Mouse (Mus musculus): Measurements from ENCODE around the gene Gm44973. TPM values are rescaled to one million over a fixed set of nuclear protein-coding genes. Genes with fewer than 3 reads are reported as not detected.

Gm44973 gene
- polyA plus RNA-seq, 1 experiment, result not detected

- DNase-seq (ENCODE audit: extremely low spot score in 1 of 2, low spot score in 1 of 2), result peak; percentile 93 to 98
Observed at GRCm38 (mm10) chr7:5080010-5080751, 64.9 kb downstream of the Gm44973 start, which contains the start of gene Epn1. Gene Epn1 (plus strand): TSS chr7:5080235.

- DNase-seq (ENCODE audit: extremely low spot score in 1 of 2, low spot score in 1 of 2), result no peak
Observed at GRCm38 (mm10) chr7:5080815-5081214, 65.5 kb downstream of the Gm44973 start.

GRCm38 (mm10) chr7:5081241-5081640 lies 65.9 kb downstream of the Gm44973 start:
- DNase-seq (ENCODE audit: extremely low spot score in 1 of 2, low spot score in 1 of 2), result no peak

GRCm38 (mm10) chr7:5081939-5082338 lies 66.6 kb downstream of the Gm44973 start:
- no peak for DNase-seq (ENCODE audit: extremely low spot score in 1 of 2, low spot score in 1 of 2)

Other genes starting within 250 kb of the Gm44973 start
- gene Fam71e2, start 244.2 kb upstream of the Gm44973 start, polyA plus RNA-seq (2012; rRNA removed), result 0.02 TPM in 1 of 2 replicates, not detected in the other
- 0.25 and 0.38 TPM in 2 replicates for gene Il11, start 232.6 kb upstream of the Gm44973 start, polyA plus RNA-seq (2012; rRNA removed)
- not detected in 2 replicates for gene Tmem190, start 232.6 kb upstream of the Gm44973 start, polyA plus RNA-seq (2012; rRNA removed)
- gene Tmem238, start 225.8 kb upstream of the Gm44973 start, polyA plus RNA-seq (2012; rRNA removed), result 4.3 and 5.1 TPM in 2 replicates
- 306 and 348 TPM in 2 replicates for gene Rpl28, start 222.6 kb upstream of the Gm44973 start, polyA plus RNA-seq (2012; rRNA removed)
- 146 and 177 TPM in 2 replicates for gene Ube2s, start 202.9 kb upstream of the Gm44973 start, polyA plus RNA-seq (2012; rRNA removed)
- gene Shisa7, start 170.8 kb upstream of the Gm44973 start, polyA plus RNA-seq (2012; rRNA removed), result 149 and 155 TPM in 2 replicates
- 10.6 and 13.8 TPM in 2 replicates for gene Isoc2b, start 145.2 kb upstream of the Gm44973 start, polyA plus RNA-seq (2012; rRNA removed)
- gene Isoc2a, start 138.3 kb upstream of the Gm44973 start, polyA plus RNA-seq (2012; rRNA removed), result 10.7 and 12.0 TPM in 2 replicates
- 0.44 and 0.53 TPM in 2 replicates for gene Gm36210, start 109.0 kb upstream of the Gm44973 start, polyA plus RNA-seq (2012; rRNA removed)
- 9.6 and 10.8 TPM in 2 replicates for gene Zfp628, start 100.3 kb upstream of the Gm44973 start, polyA plus RNA-seq (2012; rRNA removed)
- gene Nat14, start 93.5 kb upstream of the Gm44973 start, polyA plus RNA-seq (2012; rRNA removed), result 99.2 and 108 TPM in 2 replicates
- gene Ssc5d, start 89.7 kb upstream of the Gm44973 start, polyA plus RNA-seq (2012; rRNA removed), result 11.1 and 12.5 TPM in 2 replicates
- 0.22 and 0.27 TPM in 2 replicates for gene Sbk2, start 51.1 kb upstream of the Gm44973 start, polyA plus RNA-seq (2012; rRNA removed)
- gene Sbk3, start 44.3 kb upstream of the Gm44973 start, polyA plus RNA-seq (2012; rRNA removed), result 2.2 and 2.5 TPM in 2 replicates
- gene Zfp579, start 19.3 kb upstream of the Gm44973 start, polyA plus RNA-seq (2012; rRNA removed), result 49.7 and 60.9 TPM in 2 replicates
- gene Zfp524, start 1.1 kb upstream of the Gm44973 start, polyA plus RNA-seq (2012; rRNA removed), result 11.7 and 13.5 TPM in 2 replicates
- 22.7 TPM in 2 replicates for gene Fiz1, start 799 bp upstream of the Gm44973 start, polyA plus RNA-seq (2012; rRNA removed)
- gene Zfp865, start 4.9 kb downstream of the Gm44973 start, polyA plus RNA-seq (2012; rRNA removed), result 33.1 and 35.5 TPM in 2 replicates
- 80.6 and 81.7 TPM in 2 replicates for gene Ccdc106, start 5.1 kb downstream of the Gm44973 start, polyA plus RNA-seq (2012; rRNA removed)
- gene 4632433K11Rik, start 18.6 kb downstream of the Gm44973 start, polyA plus RNA-seq (2012; rRNA removed), result not detected in 2 replicates
- 8.4 and 8.8 TPM in 2 replicates for gene Zfp784, start 22.9 kb downstream of the Gm44973 start, polyA plus RNA-seq (2012; rRNA removed)
- 49.7 and 56.0 TPM in 2 replicates for gene Zfp580, start 36.0 kb downstream of the Gm44973 start, polyA plus RNA-seq (2012; rRNA removed)
- 225 and 229 TPM in 2 replicates for gene U2af2, start 46.6 kb downstream of the Gm44973 start, polyA plus RNA-seq (2012; rRNA removed)
- 387 and 425 TPM in 2 replicates for gene Epn1, start 64.7 kb downstream of the Gm44973 start, polyA plus RNA-seq (2012; rRNA removed)
- gene Rfpl4, start 101.5 kb downstream of the Gm44973 start, polyA plus RNA-seq (2012; rRNA removed), result not detected in 2 replicates
- gene Rasl2-9, start 110.5 kb downstream of the Gm44973 start, polyA plus RNA-seq (2012; rRNA removed), result 0.40 and 0.61 TPM in 2 replicates
- gene Vmn1r55, start 134.2 kb downstream of the Gm44973 start, polyA plus RNA-seq (2012; rRNA removed), result not detected in 2 replicates
- not detected in 2 replicates for gene Vmn1r56, start 181.3 kb downstream of the Gm44973 start, polyA plus RNA-seq (2012; rRNA removed)
- not detected in 2 replicates for gene Vmn1r57, start 203.0 kb downstream of the Gm44973 start, polyA plus RNA-seq (2012; rRNA removed)

All from frontal cortex, adult 2 months (tissue).